In the genomic region with DNA sequence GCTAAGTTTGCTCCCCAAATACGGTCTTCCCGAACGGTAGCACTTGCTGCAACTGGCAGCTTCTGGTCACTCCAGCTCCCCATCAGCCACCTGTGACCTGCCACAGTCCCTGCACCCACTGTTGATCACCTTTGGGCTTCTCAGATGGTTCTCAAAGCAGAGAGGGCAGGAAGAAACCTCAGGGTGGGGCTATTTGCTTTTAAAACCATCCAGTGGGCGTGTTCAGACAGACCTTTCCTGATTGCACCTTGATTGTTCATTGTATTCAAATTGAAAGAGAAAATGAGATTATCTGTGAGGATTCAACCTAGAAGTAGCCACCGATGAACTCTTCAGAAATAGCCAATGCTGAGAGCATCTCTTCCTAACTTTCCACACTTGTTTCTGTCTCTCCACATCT, we compare ENCODE assay signal across 12 mouse cellular contexts.
"Had no signal": no experiment of that assay in that cellular context is flagged by ENCODE, and none has a peak within 500 bp of the region (broad histone marks: within the 10 kb centered on the region; RNA-seq: fewer than 3 reads in every experiment).

No protein-coding gene starts in this region.

- DNase-seq: kidney, adult 11 months; kidney, postnatal 14 days; layer of hippocampus, postnatal 36 days; liver; liver, embryonic 13.5 days; liver, postnatal 0 days; lung, postnatal 36 days; right cerebral cortex, postnatal 14 days; spleen, adult 18-20 months; thymus, adult 2 months; thymus, postnatal 25 days had no signal

- ATAC-seq: liver, postnatal 0 days; midbrain, embryonic 15.5 days had no signal
